Mouse (Mus musculus) embryonic fibroblast, embryonic 13.5 days (primary cell): ENCODE measurements around the gene Nek6.

Experiments used
- CTCF ChIP-seq: IDR thresholded peaks from 2 replicates; pipeline ENCODE4 v1.5.1; 2011; ENCODE audit warnings: mild to moderate bottlenecking, control low read depth, low read length, moderate library complexity, borderline replicate concordance; ENCODE audit not compliant: insufficient read depth
- POLR2A ChIP-seq: IDR thresholded peaks from 2 replicates; pipeline ENCODE4 v1.6.1; 2011; ENCODE audit warnings: low read depth, mild to moderate bottlenecking, control low read depth, low read length, moderate library complexity

DNA sequence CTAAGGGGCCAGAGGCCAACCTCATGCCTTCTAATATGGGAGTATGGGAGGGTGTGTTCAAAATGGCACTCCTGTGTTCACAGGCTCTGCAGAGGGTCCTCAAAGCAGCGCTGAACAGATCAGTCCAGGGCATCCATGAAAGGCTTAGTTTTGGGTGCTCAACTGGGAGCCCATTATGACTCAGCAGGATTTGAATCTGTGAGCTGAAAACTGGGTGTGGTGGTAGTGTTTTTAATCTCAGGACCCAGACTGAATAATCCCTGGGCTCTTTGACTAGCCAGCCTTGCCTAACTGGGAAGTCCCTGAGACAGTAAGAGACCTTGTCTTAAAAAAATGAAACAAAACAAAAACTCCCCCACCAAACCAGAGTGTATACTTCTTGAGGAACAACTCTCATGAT, 4.3 kb upstream of the Nek6 start:
- TF ChIP-seq CTCF (no peak), POLR2A (no peak)
